Mouse (Mus musculus) left cerebral cortex, adult 18-20 months (tissue): ENCODE data around the gene Pcp4. TPM values are rescaled to one million over a fixed set of nuclear protein-coding genes. Genes with fewer than 3 reads are reported as not detected.

Source experiments
- DNase-seq, 2 experiments: peaks; one replicate each; pipeline ENCODE4 v3.0.0; 2021 to 2022; ENCODE audit warnings: low spot score in 2 of 2, mixed read lengths in 1 of 2
- total RNA-seq, 2 experiments: library from RNA; stranded (reverse); gene quantifications; 2 replicates each; pipeline ENCODE4 v1.2.3; 2021

Gene Pcp4
- total RNA-seq, 2 experiments from 2014 or later = 432 to 480 TPM

GRCm38 (mm10) chr16:96563350-96564257 is 96.2 kb downstream of the Pcp4 start:
- DNase-seq = no peak

- no peak for DNase-seq
These were observed 100.0 kb downstream of the Pcp4 start for GRCm38 (mm10) chr16:96567428-96567827.

Other genes starting within 250 kb of the Pcp4 start
- gene B3galt5, start 231.8 kb upstream of the Pcp4 start, total RNA-seq = 10 to 100 TPM; 19.7 to 23.3 TPM
- gene Itgb2l, start 24.0 kb upstream of the Pcp4 start, total RNA-seq = not detected